Mouse (Mus musculus) kidney, postnatal 10 days (tissue): ENCODE measurements around the gene Hnrnpa1.
"Not testable (repeated sequence)": the region's sequence is repeated elsewhere in the genome, so short reads cannot be mapped to it uniquely, and the experiment has no call there.

Source experiments
- DNase-seq: peaks from one replicate; pipeline ENCODE4 v3.0.0; 2021; ENCODE audit warnings: mixed read lengths

The Hnrnpa1 gene

GRCm38 (mm10) chr15:103275943-103276342, 35.7 kb downstream of the Hnrnpa1 start:
- DNase-seq = not testable (repeated sequence)

GRCm38 (mm10) chr15:103277949-103278348, 37.7 kb downstream of the Hnrnpa1 start:
- no peak for DNase-seq

DNA sequence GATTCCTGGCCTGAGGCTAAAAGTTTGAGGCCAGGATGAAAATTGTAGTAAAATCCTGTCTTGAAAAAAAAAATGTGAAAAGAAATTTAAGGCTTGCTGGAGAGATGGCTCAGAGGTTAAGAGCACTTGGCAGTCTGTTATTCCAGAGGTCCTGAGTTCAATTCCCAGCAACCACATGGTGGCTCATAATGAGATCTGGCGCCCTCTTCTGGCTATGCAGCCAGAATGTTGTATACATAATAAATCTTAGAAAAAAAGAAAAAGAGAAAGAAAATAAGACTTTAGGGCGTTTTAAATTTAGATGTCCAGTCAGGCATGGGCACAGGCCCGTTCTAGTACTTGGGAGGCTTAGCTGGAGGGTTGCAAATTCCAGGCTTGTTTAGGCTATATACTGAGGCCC, 39.5 kb downstream of the Hnrnpa1 start:
- peak; percentile 74 for DNase-seq

DNA sequence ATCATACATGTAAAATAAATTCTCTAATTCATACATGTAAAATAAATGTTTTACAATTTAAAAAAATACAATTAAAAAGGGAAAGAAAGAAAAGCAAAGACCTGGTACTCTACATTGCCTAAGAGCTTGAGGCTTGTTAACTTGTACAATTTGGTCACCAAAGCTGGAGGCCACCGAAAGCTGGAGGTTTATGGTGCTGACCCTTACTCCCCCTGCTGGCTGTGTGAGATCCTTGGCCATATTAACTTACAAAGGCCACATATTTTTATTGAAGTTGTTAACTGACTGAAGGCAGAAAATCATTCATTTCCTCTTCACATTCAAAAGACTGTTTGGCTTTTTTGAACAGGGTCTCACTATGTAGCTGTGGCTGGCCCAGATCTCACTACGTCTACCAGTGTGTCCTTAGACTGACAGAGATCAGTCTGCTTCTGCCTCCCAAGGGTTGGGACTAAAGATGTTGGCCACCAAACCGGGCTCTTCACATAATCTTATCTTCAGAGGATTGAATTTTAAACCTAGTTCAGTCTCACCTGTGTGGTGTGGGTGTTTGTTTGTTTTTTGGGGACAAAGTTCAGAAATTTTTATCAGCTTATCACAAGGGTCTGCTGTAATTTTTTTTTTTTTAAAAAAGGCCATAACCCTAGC, 40.7 kb downstream of the Hnrnpa1 start:
- DNase-seq = peak; percentile 67

- DNase-seq = no peak
Observed at GRCm38 (mm10) chr15:103281465-103282205, 41.4 kb downstream of the Hnrnpa1 start.

- DNase-seq = peak; percentile 70
Observed at GRCm38 (mm10) chr15:103284066-103284465, 43.8 kb downstream of the Hnrnpa1 start.

DNA sequence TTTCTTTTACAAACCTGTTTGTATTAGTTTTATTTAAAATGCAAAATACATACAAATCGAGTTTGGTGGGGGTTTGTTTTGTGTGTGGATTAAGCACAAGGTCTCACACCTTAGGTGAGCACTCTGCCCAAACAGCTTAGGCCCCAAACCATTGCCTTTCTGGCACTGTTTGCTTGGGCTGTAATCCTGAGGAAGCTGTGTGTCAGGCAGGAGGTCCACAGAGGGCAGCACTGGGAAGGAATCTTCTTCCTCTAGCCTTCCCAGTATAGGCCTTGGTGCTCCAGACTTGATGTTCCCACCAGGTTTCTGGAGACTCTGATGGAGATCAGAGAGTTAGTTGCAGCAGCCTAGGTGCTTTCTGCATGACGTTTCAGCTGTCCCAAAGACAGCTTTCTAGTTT, 44.4 kb downstream of the Hnrnpa1 start:
- DNase-seq = no peak

DNA sequence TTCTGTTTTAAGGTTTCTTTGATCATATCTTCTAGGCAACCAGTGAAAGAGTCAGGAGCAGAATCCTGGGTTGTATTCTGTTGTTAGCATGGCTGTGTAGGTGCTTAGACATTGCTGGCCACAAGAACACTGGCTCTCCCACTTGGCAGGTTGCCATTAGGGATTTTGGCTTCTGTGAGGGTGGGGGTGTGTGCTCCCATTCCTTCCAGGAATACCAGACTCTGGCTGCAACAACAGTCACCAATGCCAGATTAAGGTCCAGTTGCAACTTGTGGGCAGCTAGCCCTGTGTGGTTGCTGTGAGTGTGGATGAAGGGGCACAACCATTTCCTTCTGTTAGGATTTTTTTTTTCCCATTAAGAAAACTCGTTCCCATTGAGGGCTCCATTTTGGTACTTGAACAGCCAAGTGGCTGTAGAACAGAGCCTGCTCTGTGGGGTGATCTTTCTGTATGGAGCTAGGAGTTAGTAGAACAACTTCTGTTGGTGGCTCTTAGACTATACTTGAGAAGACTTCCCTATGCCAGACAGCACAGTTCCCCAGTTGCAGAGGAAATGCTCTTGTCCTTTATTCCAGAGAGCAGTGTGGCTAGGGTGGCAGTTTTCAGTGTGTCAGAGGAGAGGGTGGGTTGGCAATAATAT, 45.7 kb downstream of the Hnrnpa1 start:
- peak; percentile 56 for DNase-seq

DNA sequence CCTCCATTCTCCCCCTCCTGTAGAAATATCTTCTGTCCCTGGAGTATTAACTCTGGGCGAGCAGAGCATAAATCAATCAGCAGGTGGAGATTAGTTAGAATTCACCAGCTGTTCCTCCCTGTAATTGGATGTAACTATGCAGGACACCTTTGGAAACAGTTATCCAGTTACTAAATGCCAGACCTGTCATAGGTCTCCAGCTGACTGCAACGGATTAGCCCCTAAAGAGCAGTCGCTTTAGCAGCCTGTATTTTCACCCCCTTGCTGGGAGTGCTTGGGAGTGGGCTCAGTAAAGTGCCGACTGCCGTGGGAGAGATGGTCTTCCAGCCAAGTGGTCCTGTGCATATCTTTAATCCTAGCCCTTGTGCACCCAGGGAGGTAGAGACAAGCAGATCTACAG, 49.4 kb downstream of the Hnrnpa1 start:
- DNase-seq = no peak

DNA sequence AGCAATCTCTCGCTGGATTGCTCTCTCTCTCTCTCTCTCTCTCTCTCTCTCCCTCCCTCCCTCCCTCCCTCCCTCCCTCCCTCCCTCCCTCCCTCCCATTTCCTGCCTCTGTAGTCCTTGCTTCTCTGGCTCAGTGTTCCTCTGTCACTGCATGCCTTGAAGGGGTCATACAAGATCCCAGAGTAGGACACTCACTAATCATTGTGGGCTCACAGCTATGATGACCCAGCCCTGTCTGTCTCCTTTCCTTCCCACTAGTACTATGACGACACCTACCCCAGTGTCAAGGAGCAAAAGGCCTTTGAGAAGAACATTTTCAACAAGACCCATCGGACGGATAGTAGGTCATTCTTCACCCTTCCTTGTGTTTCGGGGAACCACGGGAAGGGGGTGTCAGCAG, 50.2 kb downstream of the Hnrnpa1 start:
- DNase-seq = no peak

DNA sequence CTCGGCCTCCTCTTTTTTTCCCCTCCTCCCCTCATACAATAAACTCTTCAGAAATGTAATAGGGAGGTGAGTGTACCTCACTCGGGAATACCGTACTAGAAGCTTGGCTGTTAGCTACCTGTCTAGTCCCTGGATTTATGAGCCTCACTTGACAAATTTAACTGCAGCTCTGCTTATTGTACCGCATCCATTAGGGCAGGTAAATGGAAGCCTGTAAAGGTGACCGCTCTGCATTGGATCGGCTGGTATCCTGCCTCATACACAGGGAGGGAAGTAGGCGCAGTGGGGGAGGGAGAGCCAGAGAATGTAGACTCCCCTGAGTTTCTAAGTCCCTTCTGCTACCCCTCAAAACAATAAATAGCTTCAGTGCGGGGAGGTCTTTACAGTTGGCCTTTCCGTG, 50.6 kb downstream of the Hnrnpa1 start:
- no peak for DNase-seq

DNA sequence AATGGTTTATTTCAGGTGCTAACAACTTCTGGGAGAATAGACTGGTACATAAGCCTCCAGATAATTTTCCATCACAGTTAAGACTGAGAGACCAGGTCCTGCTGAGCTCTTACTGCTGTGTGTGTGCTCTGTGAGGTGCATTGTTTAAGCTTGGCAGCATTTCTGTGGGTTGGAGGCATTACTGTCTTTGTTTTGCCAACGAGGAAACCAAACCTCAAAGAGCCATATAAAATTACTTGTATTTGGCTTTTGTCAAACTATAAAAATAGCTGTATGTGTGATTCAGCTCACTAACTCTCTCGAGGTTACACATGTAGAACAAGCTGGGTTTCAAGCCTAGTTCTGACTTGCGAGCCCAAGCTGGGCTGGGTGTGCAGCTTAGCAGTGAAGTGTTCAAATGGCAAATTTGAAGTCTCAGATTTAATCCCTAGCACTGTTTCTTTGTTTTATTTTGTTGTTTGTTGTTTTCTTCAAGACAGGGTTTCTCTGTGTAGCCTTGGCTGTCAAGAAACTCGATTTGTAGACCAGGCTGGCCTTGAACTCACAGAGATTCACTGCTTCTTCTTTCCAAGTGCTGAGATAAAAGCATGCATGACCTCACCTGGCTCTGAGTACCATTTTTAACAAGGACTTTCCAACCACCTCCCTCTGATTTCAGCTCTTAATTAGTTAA, 52.6 kb downstream of the Hnrnpa1 start:
- DNase-seq = no peak

DNA sequence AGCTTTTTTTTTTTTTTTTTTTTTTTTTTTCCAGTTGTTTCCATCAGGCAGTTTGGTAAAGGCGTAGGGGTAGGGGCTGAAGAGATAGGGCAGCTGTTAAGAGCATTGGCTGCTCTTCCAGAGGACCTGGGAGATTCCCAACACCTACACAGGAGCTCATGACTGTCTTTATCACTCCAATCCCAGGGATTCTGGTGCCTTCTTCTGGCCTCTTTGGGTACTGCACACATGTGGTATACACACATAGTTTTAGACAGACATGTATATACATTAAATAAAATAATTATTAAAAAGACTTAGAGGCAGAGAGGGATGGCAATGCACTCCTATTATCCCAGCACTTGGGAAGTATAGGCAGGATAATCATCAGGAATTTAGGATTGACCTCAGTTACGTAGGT, 53.1 kb downstream of the Hnrnpa1 start:
- DNase-seq = no peak

DNA sequence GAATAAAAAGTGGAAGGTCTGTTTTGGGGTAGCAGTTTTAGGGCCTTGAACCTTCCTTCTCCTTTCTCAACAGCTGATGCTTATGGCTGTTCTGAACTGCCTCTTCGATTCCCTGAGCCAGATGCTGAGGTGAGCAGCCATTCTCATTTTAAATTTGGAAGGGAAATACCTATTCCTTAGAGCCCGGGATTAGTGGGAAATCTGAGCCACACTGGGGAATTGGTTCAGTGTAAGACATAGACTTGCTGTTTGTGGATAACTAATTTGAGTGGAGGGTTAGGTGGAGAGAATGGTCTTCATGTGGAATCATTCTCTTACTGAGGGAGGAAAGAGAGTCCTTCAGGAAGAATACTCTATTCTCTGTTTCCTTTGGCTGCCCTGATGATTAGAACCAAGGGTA, 54.4 kb downstream of the Hnrnpa1 start:
- DNase-seq = no peak

- DNase-seq = no peak
Observed at GRCm38 (mm10) chr15:103295851-103296250, 55.6 kb downstream of the Hnrnpa1 start.
